Mouse (Mus musculus): ENCODE data around the gene Tnfsf8. TPM values are rescaled to one million over a fixed set of nuclear protein-coding genes. Genes with fewer than 3 reads are reported as not detected.

Tnfsf8 gene
- polyA plus RNA-seq, 1 experiment, result 0.19 TPM

GRCm38 (mm10) chr4:63845760-63846159 is 15.4 kb downstream of the Tnfsf8 start:
- TF ChIP-seq POLR2A (IDR thresholded peaks at IDR 0.05; ENCODE audit: borderline replicate concordance, low read depth, low read length), result no peak
- no peak for TF ChIP-seq CTCF (IDR thresholded peaks at IDR 0.05; ENCODE audit: low read depth, low read length)
- H3K27ac ChIP-seq (ENCODE audit: insufficient read depth, low read depth, low read length), result no peak overlapping the region
- no peak overlapping the region for H3K4me3 ChIP-seq (ENCODE audit: insufficient read depth, low read length)
- H3K4me1 ChIP-seq (ENCODE audit: control insufficient read depth, insufficient read depth, low read length), result no peaks in the 10 kb centered on the region

GRCm38 (mm10) chr4:63843924-63844323 is 17.2 kb downstream of the Tnfsf8 start:
- no peaks in the 10 kb centered on the region for H3K4me1 ChIP-seq (ENCODE audit: control insufficient read depth, insufficient read depth, low read length)
- H3K4me3 ChIP-seq (ENCODE audit: insufficient read depth, low read length), result no peak overlapping the region
- H3K27ac ChIP-seq (ENCODE audit: insufficient read depth, low read depth, low read length), result no peak overlapping the region
- TF ChIP-seq CTCF (IDR thresholded peaks at IDR 0.05; ENCODE audit: low read depth, low read length) (no peak), POLR2A (IDR thresholded peaks at IDR 0.05; ENCODE audit: borderline replicate concordance, low read depth, low read length) (no peak)

- TF ChIP-seq POLR2A (IDR thresholded peaks at IDR 0.05; ENCODE audit: borderline replicate concordance, low read depth, low read length), result no peak
- Histone ChIP-seq H3K4me1 (ENCODE audit: control insufficient read depth, insufficient read depth, low read length) (no peaks in the 10 kb centered on the region), H3K4me3 (ENCODE audit: insufficient read depth, low read length) (no peak overlapping the region), H3K27ac (ENCODE audit: insufficient read depth, low read depth, low read length) (no peak overlapping the region)
Observed at GRCm38 (mm10) chr4:63842278-63842677, 18.9 kb downstream of the Tnfsf8 start.

- TF ChIP-seq CTCF (IDR thresholded peaks at IDR 0.05; ENCODE audit: low read depth, low read length) (peak; percentile 41; the same call in 1 of the 2 replicates), POLR2A (IDR thresholded peaks at IDR 0.05; ENCODE audit: borderline replicate concordance, low read depth, low read length) (no peak)
- Histone ChIP-seq H3K4me1 (ENCODE audit: control insufficient read depth, insufficient read depth, low read length) (no peaks in the 10 kb centered on the region), H3K27ac (ENCODE audit: insufficient read depth, low read depth, low read length) (no peak overlapping the region), H3K4me3 (ENCODE audit: insufficient read depth, low read length) (no peak overlapping the region)
Observed at GRCm38 (mm10) chr4:63840457-63840856, 20.7 kb downstream of the Tnfsf8 start.

GRCm38 (mm10) chr4:63823136-63823535 is 38.0 kb downstream of the Tnfsf8 start:
- H3K4me1 ChIP-seq (ENCODE audit: control insufficient read depth, insufficient read depth, low read length), result peaks cover 19% of the 10 kb centered on the region
- H3K4me3 ChIP-seq (ENCODE audit: insufficient read depth, low read length), result no peak overlapping the region
- no peak overlapping the region for H3K27ac ChIP-seq (ENCODE audit: insufficient read depth, low read depth, low read length)
- no peak for TF ChIP-seq CTCF (IDR thresholded peaks at IDR 0.05; ENCODE audit: low read depth, low read length)
- no peak for TF ChIP-seq POLR2A (IDR thresholded peaks at IDR 0.05; ENCODE audit: borderline replicate concordance, low read depth, low read length)

- no peak overlapping the region for H3K4me3 ChIP-seq (ENCODE audit: insufficient read depth, low read length)
- peaks cover 10% of the 10 kb centered on the region for H3K4me1 ChIP-seq (ENCODE audit: control insufficient read depth, insufficient read depth, low read length)
- TF ChIP-seq CTCF (IDR thresholded peaks at IDR 0.05; ENCODE audit: low read depth, low read length), result no peak
- no peak for TF ChIP-seq POLR2A (IDR thresholded peaks at IDR 0.05; ENCODE audit: borderline replicate concordance, low read depth, low read length)
- H3K27ac ChIP-seq (ENCODE audit: insufficient read depth, low read depth, low read length), result 0 out of 2 replicates have a peak overlapping the region, but pooled peaks have one; percentile 2
Observed at GRCm38 (mm10) chr4:63817505-63817904, 43.6 kb downstream of the Tnfsf8 start.

- TF ChIP-seq POLR2A (IDR thresholded peaks at IDR 0.05; ENCODE audit: borderline replicate concordance, low read depth, low read length) (no peak), CTCF (IDR thresholded peaks at IDR 0.05; ENCODE audit: low read depth, low read length) (no peak)
- peak overlapping the region; percentile 77 for H3K27ac ChIP-seq (ENCODE audit: insufficient read depth, low read depth, low read length)
Observed at GRCm38 (mm10) chr4:63815668-63816067, 45.5 kb downstream of the Tnfsf8 start.

GRCm38 (mm10) chr4:63798083-63798482 is 63.1 kb downstream of the Tnfsf8 start:
- no peak overlapping the region for H3K4me3 ChIP-seq (ENCODE audit: insufficient read depth, low read length)
- H3K27ac ChIP-seq (ENCODE audit: insufficient read depth, low read depth, low read length), result no peak overlapping the region
- no peaks in the 10 kb centered on the region for H3K4me1 ChIP-seq (ENCODE audit: control insufficient read depth, insufficient read depth, low read length)
- TF ChIP-seq CTCF (IDR thresholded peaks at IDR 0.05; ENCODE audit: low read depth, low read length), result no peak
- no peak for TF ChIP-seq POLR2A (IDR thresholded peaks at IDR 0.05; ENCODE audit: borderline replicate concordance, low read depth, low read length)

More at GRCm38 (mm10) chr4:63815668-63816067, 45.5 kb downstream of the Tnfsf8 start:
- H3K4me1 ChIP-seq (ENCODE audit: control insufficient read depth, insufficient read depth, low read length), result peaks cover 9% of the 10 kb centered on the region
- H3K4me3 ChIP-seq (ENCODE audit: insufficient read depth, low read length), result no peak overlapping the region

GRCm38 (mm10) chr4:63796527-63796926 is 64.6 kb downstream of the Tnfsf8 start:
- Histone ChIP-seq H3K27ac (ENCODE audit: insufficient read depth, low read depth, low read length) (no peak overlapping the region), H3K4me3 (ENCODE audit: insufficient read depth, low read length) (no peak overlapping the region), H3K4me1 (ENCODE audit: control insufficient read depth, insufficient read depth, low read length) (no peaks in the 10 kb centered on the region)
- no peak for TF ChIP-seq CTCF (IDR thresholded peaks at IDR 0.05; ENCODE audit: low read depth, low read length)
- no peak for TF ChIP-seq POLR2A (IDR thresholded peaks at IDR 0.05; ENCODE audit: borderline replicate concordance, low read depth, low read length)

- no peak for TF ChIP-seq CTCF (IDR thresholded peaks at IDR 0.05; ENCODE audit: low read depth, low read length)
- TF ChIP-seq POLR2A (IDR thresholded peaks at IDR 0.05; ENCODE audit: borderline replicate concordance, low read depth, low read length), result no peak
- Histone ChIP-seq H3K4me1 (ENCODE audit: control insufficient read depth, insufficient read depth, low read length) (no peaks in the 10 kb centered on the region), H3K4me3 (ENCODE audit: insufficient read depth, low read length) (no peak overlapping the region), H3K27ac (ENCODE audit: insufficient read depth, low read depth, low read length) (no peak overlapping the region)
Observed at GRCm38 (mm10) chr4:63792328-63792727, 68.8 kb downstream of the Tnfsf8 start.

GRCm38 (mm10) chr4:63785466-63785865 is 75.7 kb downstream of the Tnfsf8 start:
- H3K4me1 ChIP-seq (ENCODE audit: control insufficient read depth, insufficient read depth, low read length), result no peaks in the 10 kb centered on the region
- H3K27ac ChIP-seq (ENCODE audit: insufficient read depth, low read depth, low read length), result no peak overlapping the region
- no peak for TF ChIP-seq CTCF (IDR thresholded peaks at IDR 0.05; ENCODE audit: low read depth, low read length)
- TF ChIP-seq POLR2A (IDR thresholded peaks at IDR 0.05; ENCODE audit: borderline replicate concordance, low read depth, low read length), result no peak
- no peak overlapping the region for H3K4me3 ChIP-seq (ENCODE audit: insufficient read depth, low read length)

All from bone marrow macrophage, adult 2 months (primary cell).